Mouse (Mus musculus) lung, embryonic 14.5 days (tissue): ENCODE data around the gene Tle3. TPM values are rescaled to one million over a fixed set of nuclear protein-coding genes. Genes with fewer than 3 reads are reported as not detected.
A peak's percentile ranks its signal among the peaks of the same experiment; 100 is the strongest.

ENCODE experiments used
- ATAC-seq: fragments of 200-750 bp; cut with Nextera tagmentation; 2 replicates; pipeline ENCODE4 v1.8.0; 2017; ENCODE audit warnings: mild to moderate bottlenecking, moderate TSS enrichment, moderate library complexity; ENCODE audit not compliant: insufficient read depth
- DNase-seq: peaks from one replicate; pipeline ENCODE4 v3.0.0-alpha.2; 2015
- H3K27ac ChIP-seq: fragments of 300-500 bp; sonication (generic); 2 replicates; pipeline ENCODE4 v1.5.1; 2014; ENCODE audit warnings: low read depth, mild to moderate bottlenecking, moderate library complexity
- H3K27me3 ChIP-seq: fragments of 300-500 bp; sonication (generic); 2 replicates; pipeline ENCODE4 v1.6.1; 2014; ENCODE audit warnings: low read length, control low read depth; ENCODE audit not compliant: insufficient read depth
- H3K36me3 ChIP-seq: fragments of 300-500 bp; sonication (generic); 2 replicates; pipeline ENCODE4 v1.6.1; 2014; ENCODE audit warnings: control low read depth; ENCODE audit not compliant: insufficient read depth
- H3K4me1 ChIP-seq: fragments of 300-500 bp; sonication (generic); 2 replicates; pipeline ENCODE4 v1.6.1; 2014; ENCODE audit warnings: antibody characterized with exemption, control low read depth; ENCODE audit not compliant: insufficient read depth
- H3K4me2 ChIP-seq: fragments of 300-500 bp; sonication (generic); 2 replicates; pipeline ENCODE4 v1.6.1; 2014; ENCODE audit warnings: mild to moderate bottlenecking
- H3K4me3 ChIP-seq: fragments of 300-500 bp; sonication (generic); 2 replicates; pipeline ENCODE4 v1.5.1; 2014; ENCODE audit warnings: low read depth, low read length
- H3K9ac ChIP-seq: fragments of 300-500 bp; sonication (generic); 2 replicates; pipeline ENCODE4 v1.6.1; 2014
- H3K9me3 ChIP-seq: fragments of 300-500 bp; sonication (generic); 2 replicates; pipeline ENCODE4 v1.6.1; 2016; ENCODE audit warnings: low read depth, low read length, control low read depth
- CTCF ChIP-seq: IDR thresholded peaks from 2 replicates; pipeline ENCODE4 v1.5.1; 2016; ENCODE audit warnings: antibody characterized with exemption, low read depth
- WGBS: fragments of 180-500 bp; shearing (Covaris S2); extraction: QIAGEN DNeasy Blood & Tissue Kit; methylation state at CpG from one replicate; pipeline ENCODE4 v1.1.7; 2014; 5-methylcytosine and 5-hydroxymethylcytosine counted together
- polyA plus RNA-seq: library from polyadenylated mRNA; unstranded; fragments of >200 nt; fragmentation: Nextera tagmentation; extraction: Ambion mirVana; gene quantifications from 2 replicates; pipeline ENCODE4 v1.2.1, GENCODE M21; 2014

Gene Tle3
- polyA plus RNA-seq, 1 experiment from 2014 or later: 32.5 TPM

DNA sequence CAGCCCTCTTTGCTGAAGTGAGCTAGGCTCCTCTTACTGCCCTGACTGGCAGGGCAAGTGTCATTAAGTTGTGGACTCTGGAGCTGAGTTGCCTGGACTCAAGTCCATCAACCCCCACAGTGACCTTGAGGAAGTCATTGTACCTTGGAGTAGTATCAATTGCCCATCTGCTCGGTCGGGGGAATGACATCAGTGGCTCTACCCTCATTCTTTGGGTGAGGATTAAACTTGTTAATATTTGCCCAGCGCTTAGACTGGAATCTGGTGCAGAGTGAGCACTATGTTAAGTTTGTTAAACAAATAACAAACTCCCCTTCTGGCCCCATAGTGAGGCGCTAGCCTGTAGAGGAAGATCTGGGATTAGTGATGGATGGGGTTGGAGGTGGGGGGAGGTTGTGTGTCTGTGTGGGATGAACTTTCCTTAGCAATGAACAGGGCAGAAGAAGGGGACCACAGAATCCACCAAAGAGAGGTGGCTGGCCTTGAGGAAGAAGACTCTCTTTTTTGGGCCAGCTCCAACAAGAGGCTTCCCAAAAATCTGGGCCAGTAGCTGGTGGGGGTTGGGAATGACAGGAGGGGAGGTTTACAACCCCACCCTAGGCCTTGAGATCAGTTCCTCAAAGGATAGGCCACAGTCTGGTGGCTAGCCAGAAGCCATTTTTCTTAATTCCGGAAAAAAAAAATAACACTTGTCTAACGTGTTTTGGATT lies 4.2 kb upstream of the Tle3 start:
- Histone ChIP-seq H3K9me3 (no peaks in the 10 kb centered on the region), H3K36me3 (no peaks in the 10 kb centered on the region), H3K4me3 (no peak overlapping the region), H3K4me1 (peaks cover 41% of the 10 kb centered on the region), H3K27me3 (peaks cover 17% of the 10 kb centered on the region; the same call in 1 of the 2 replicates), H3K4me2 (peak overlapping the region; percentile 3; the same call in 1 of the 2 replicates), H3K9ac (no peak overlapping the region), H3K27ac (no peak overlapping the region)
- 6% methylated on average over 6 of the region's 6 CpGs for WGBS
- ATAC-seq: no peak
- DNase-seq: peak; percentile 65
- TF ChIP-seq CTCF: peak; percentile 15; the same call in 1 of the 2 replicates

DNA sequence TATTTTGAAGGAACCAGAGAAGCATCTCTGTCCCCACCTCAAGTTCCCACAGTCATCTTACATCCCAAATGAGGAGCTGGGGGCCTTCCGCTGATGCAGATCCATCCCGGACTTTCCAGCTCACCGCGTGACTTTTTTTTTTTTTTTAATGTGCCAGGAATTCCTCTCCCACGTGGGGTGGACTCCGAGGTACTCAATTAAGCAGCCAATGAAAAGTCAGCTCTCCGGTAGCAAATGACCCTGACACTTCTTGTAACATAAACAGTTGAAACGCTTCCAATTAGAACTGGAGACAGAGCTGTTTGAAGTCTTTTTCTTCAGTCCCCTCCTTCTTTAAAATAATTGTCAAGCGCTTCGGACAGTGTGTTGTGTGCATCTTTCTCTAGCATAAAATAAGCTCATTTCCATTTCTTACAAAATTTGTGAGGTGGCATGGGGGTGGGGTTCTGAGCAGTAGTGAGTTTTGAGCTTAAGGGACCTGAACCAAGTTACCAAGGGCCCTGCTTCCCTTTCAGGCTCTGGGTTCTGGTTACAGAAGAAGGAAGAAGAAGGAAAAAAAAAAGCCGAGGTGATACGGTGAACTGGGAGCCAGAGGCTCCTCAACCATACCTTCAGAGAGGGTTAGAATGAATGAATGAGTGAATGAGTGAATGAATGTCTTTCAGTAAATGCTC lies 3.5 kb upstream of the Tle3 start:
- peaks cover 17% of the 10 kb centered on the region; the same call in 1 of the 2 replicates for H3K27me3 ChIP-seq
- TF ChIP-seq CTCF: 0 out of 2 replicates have a peak, but pooled peaks have one; percentile 2

DNA sequence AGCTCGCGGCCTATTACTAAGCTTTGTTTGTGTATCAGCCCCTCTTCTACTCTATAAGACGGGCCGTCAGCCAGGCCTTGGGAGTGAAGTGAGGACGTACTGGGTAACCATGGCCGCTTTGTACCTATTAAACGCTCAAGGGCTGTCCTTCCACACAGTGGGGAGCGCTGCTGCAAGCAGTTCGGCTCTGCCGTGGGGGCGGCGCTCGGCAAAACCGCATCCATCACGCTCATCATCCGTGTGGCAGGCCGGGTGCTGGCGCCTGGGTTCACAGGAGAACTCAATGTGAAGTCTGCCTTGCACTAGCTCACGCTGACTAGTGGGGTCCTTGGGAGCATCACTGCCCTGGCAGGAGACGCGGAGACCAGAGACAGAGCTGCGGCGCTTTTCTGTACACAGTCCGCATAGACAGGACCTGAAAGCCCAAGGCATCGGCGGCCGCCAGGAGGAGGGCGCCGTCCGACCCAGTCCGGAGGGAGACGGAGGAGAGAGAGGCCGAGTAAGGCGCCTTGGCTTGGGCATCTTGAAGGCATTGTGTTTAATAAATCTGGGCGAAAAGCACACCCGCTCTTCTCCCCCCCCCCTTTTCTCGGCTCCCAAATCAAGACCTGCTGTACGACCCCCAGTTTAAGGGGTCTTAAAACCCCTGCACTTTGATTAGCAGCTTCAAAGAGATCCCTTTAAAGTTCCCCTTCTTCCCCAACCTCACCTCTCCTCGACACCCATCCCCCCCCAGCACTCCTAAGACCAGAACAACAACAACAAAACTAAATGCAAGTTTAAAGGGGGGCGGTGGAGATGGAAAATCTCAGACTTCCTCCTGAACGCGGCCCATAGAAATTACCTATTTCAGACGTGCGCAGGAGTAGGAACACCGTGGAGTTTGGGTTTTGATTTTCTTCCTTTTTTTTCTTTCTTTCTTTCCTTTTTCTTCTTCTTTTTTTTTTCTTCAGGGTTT lies 2.6 kb upstream of the Tle3 start:
- Histone ChIP-seq H3K36me3 (no peaks in the 10 kb centered on the region), H3K4me2 (peak overlapping the region; percentile 66), H3K4me3 (peak overlapping the region; percentile 29), H3K27ac (peak overlapping the region; percentile 79), H3K27me3 (peaks cover 17% of the 10 kb centered on the region; the same call in 1 of the 2 replicates), H3K9ac (peak overlapping the region; percentile 32), H3K9me3 (no peaks in the 10 kb centered on the region), H3K4me1 (peaks cover 41% of the 10 kb centered on the region)
- under 1% methylated on average over 45 of the region's 45 CpGs for WGBS
- ATAC-seq (peak; percentile 7; the same call in 1 of the 2 replicates), DNase-seq (peak; percentile 72)
- TF ChIP-seq CTCF: peak; percentile 42

More for the DNA sequence above, 3.5 kb upstream of the Tle3 start:
- DNase-seq (peak; percentile 99), ATAC-seq (peak; percentile 6)
- peak overlapping the region; percentile 79; the same call in 1 of the 2 replicates for H3K27ac ChIP-seq
- H3K4me2 ChIP-seq: peak overlapping the region; percentile 66
- H3K4me1 ChIP-seq: peaks cover 41% of the 10 kb centered on the region
- WGBS: under 1% methylated on average over 12 of the region's 12 CpGs
- H3K9ac ChIP-seq: no peak overlapping the region; the same call in 1 of the 2 replicates
- H3K36me3 ChIP-seq: no peaks in the 10 kb centered on the region
- peak overlapping the region; percentile 29 for H3K4me3 ChIP-seq
- no peaks in the 10 kb centered on the region for H3K9me3 ChIP-seq

DNA sequence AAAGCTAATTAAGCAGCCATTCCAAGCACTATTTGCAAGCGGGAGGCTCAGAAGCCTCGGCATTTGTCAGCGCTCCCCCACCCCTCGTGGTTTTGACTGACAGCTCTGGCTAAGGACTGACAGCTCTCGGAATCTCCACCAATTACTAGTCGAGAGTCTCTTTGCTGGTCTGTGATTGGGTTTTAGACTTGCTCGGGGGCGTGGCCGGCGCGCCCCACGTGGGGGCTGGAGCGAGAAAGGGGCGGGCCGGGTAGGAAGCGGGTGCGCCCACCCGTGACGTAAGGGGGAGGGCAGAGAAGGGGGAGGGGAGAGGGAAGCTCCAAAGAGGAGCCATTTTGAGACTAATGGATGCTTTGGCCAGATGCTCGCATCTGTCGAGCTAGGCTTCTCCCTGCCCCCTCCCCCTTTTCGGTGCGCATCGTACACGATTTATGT lies 1.7 kb upstream of the Tle3 start:
- WGBS: 0% methylated on average over 25 of the region's 25 CpGs
- no peak for TF ChIP-seq CTCF
- H3K9ac ChIP-seq: peak overlapping the region; percentile 73
- peak overlapping the region; percentile 99 for H3K4me2 ChIP-seq
- peak overlapping the region; percentile 93 for H3K27ac ChIP-seq
- peaks cover 4% of the 10 kb centered on the region; the same call in 1 of the 2 replicates for H3K36me3 ChIP-seq
- ATAC-seq (peak; percentile 77), DNase-seq (peak; percentile 98)
- peaks cover 46% of the 10 kb centered on the region for H3K4me1 ChIP-seq
- peaks cover 8% of the 10 kb centered on the region; the same call in 1 of the 2 replicates for H3K27me3 ChIP-seq
- no peaks in the 10 kb centered on the region for H3K9me3 ChIP-seq
- peak overlapping the region; percentile 93 for H3K4me3 ChIP-seq

DNA sequence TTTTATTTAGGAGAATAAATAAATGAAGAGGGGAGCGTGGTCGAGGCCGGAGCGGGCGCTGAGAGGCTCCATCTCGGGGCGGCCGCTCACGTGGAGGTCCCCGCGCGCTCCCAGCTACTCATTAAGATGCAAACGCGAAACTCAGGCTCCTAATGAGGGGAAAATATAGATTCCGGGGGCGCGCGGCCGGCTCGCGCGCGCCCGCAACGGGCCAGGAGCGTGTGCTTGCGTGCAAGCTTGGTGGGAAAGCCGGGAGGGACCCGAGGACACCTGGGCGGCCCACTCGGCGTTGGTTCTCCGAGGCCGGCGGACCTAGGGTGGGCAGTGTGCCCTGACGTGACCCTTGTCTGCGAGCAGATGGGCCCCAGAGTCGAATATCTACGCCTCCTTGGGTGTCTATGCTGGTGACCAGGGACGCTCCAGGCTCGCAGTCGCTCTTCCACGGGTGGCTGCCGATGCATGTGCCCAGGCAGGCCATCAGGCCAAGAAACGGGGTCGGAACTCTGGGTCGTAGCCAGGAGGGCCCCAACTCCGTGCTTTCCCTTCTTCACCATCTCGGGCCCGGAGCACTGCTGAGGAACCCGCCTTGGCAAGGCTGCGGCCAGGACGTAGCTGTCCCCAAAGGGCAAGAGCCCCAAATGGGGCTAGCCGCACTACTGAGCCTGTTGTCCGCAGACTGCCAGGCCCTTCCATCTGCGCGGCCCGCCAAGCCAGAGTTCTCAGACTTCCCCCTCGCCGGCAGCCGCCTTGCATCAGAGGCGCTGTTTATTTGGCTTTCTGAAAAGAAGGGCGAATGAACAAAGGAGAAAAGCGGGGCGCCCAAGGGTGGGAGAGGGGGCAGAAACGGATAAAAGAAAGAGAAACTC lies 1.0 kb upstream of the Tle3 start:
- peak; percentile 6; the same call in 1 of the 2 replicates for ATAC-seq
- Histone ChIP-seq H3K4me1 (peaks cover 49% of the 10 kb centered on the region), H3K27me3 (peaks cover 6% of the 10 kb centered on the region; the same call in 1 of the 2 replicates), H3K9me3 (no peaks in the 10 kb centered on the region), H3K27ac (peak overlapping the region; percentile 93), H3K4me2 (peak overlapping the region; percentile 99), H3K4me3 (peak overlapping the region; percentile 93), H3K9ac (peak overlapping the region; percentile 73), H3K36me3 (peaks cover 11% of the 10 kb centered on the region)
- DNase-seq: peak; percentile 82
- WGBS: under 1% methylated on average over 66 of the region's 66 CpGs
- TF ChIP-seq CTCF: no peak
